Mouse (Mus musculus) left cerebral cortex, adult 8-10 months (tissue): ENCODE data around the gene Mrpl3. TPM values are rescaled to one million over a fixed set of nuclear protein-coding genes. Genes with fewer than 3 reads are reported as not detected.

ENCODE experiments used
- total RNA-seq, 4 experiments: library from RNA; stranded (reverse); gene quantifications; 2 replicates each; pipeline ENCODE4 v1.2.4; 2022

Mrpl3 gene
- total RNA-seq, 4 experiments from 2014 or later: 84.8 to 103 (median 89.2) TPM

Other genes starting within 250 kb of the Mrpl3 start
- gene Nudt16, start 78.6 kb downstream of the Mrpl3 start, total RNA-seq: 10 to 100 TPM; 15.1 to 22.0 (median 20.2) TPM
- not detected for gene 1700080E11Rik, start 91.9 kb downstream of the Mrpl3 start, total RNA-seq